Mouse (Mus musculus) midbrain, embryonic 13.5 days (tissue): ENCODE measurements around the gene Gm21761. TPM values are rescaled to one million over a fixed set of nuclear protein-coding genes. Genes with fewer than 3 reads are reported as not detected.
"Not testable (repeated sequence)": the region's sequence is repeated elsewhere in the genome, so short reads cannot be mapped to it uniquely, and the experiment has no call there.

Source experiments
- ATAC-seq: fragments of 200-750 bp; cut with Nextera tagmentation; 2 replicates; pipeline ENCODE4 v1.8.0; 2017; ENCODE audit warnings: mild to moderate bottlenecking, moderate TSS enrichment, moderate library complexity
- H3K27ac ChIP-seq: fragments of 300-500 bp; sonication (generic); 2 replicates; pipeline ENCODE4 v1.5.1; 2015; ENCODE audit warnings: inconsistent platforms, mild to moderate bottlenecking, moderate library complexity
- H3K27me3 ChIP-seq: fragments of 300-500 bp; sonication (generic); 2 replicates; pipeline ENCODE4 v1.6.1; 2015; ENCODE audit warnings: mild to moderate bottlenecking, inconsistent platforms
- H3K36me3 ChIP-seq: fragments of 300-500 bp; sonication (generic); 2 replicates; pipeline ENCODE4 v1.6.1; 2015; ENCODE audit warnings: mild to moderate bottlenecking, inconsistent platforms
- H3K4me1 ChIP-seq: fragments of 300-500 bp; sonication (generic); replicated peaks from 2 replicates; pipeline ENCODE4 v1.6.1; 2015; ENCODE audit warnings: inconsistent platforms
- H3K4me2 ChIP-seq: fragments of 300-500 bp; sonication (generic); replicated peaks from 2 replicates; pipeline ENCODE4 v1.6.1; 2015; ENCODE audit warnings: moderate library complexity, mild to moderate bottlenecking, inconsistent platforms
- H3K4me3 ChIP-seq: fragments of 300-500 bp; sonication (generic); replicated peaks from 2 replicates; pipeline ENCODE4 v1.5.1; 2015; ENCODE audit warnings: mild to moderate bottlenecking, inconsistent platforms
- H3K9ac ChIP-seq: fragments of 300-500 bp; sonication (generic); replicated peaks from 2 replicates; pipeline ENCODE4 v1.6.1; 2015; ENCODE audit warnings: mild to moderate bottlenecking, inconsistent platforms
- H3K9me3 ChIP-seq: fragments of 300-500 bp; sonication (generic); 2 replicates; pipeline ENCODE4 v1.6.1; 2016; ENCODE audit warnings: mild to moderate bottlenecking, inconsistent platforms
- WGBS: fragments of 180-500 bp; shearing (Covaris S2); methylation state at CpG from one replicate; pipeline ENCODE4 v1.1.7; 2015; 5-methylcytosine and 5-hydroxymethylcytosine counted together
- polyA plus RNA-seq: library from polyadenylated mRNA; unstranded; fragments of >200 nt; fragmentation: Nextera tagmentation; extraction: Ambion mirVana; gene quantifications from 2 replicates; pipeline ENCODE4 v1.2.1, GENCODE M21; 2015

Gm21761 gene
- polyA plus RNA-seq, 1 experiment from 2014 or later: not detected

DNA sequence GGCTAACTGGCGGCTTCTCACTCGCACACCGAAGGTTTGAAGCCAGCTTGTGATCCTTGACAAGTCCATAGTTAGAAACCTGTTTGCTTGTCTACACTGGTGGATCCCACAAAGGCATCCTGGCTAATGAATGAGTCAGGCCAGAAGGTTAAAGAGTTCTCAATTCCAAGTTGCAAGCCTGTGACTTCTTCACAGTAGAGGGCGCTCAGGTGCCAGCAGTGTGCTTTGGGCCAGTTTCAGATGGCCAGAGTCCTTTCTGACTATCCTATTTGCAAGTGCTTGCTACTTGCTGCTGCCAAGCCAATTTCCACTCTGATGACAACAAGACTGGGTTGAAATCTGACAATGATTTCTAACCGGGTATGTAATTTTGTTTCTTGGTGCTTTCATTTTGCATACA is 30.5 kb downstream of the Gm21761 start:
- not testable (repeated sequence) for H3K4me1 ChIP-seq, ATAC-seq, H3K4me3 ChIP-seq, H3K4me2 ChIP-seq, H3K27ac ChIP-seq, H3K9me3 ChIP-seq, H3K9ac ChIP-seq, H3K36me3 ChIP-seq, H3K27me3 ChIP-seq
- WGBS: 52% methylated on average over 5 of the region's 5 CpGs

DNA sequence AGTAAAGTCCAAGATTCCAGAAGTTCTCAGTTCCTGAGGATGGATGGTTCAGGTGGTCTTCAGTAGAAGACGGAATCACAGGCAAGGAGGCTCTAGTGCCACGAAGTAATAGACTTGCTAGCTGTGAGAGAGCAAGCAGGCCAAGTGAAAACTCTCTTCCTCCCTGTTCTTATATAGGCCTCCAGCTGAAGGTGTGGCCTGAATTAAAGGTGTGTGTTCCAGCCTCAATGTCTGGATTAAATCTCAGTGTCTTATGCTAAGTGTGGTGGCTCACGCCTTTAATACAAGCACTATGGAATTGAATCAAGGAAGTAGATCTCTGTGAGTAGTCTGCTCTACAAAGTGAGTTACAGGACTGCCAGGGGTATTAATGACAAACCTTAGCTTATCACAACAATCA is 34.4 kb downstream of the Gm21761 start, which contains the start of gene Tcstv1:
TSS of gene Tcstv1 (minus strand) at position 101 of the 400 bp plus-strand sequence.
- H3K4me3 ChIP-seq, H3K9me3 ChIP-seq, H3K27me3 ChIP-seq, H3K9ac ChIP-seq, ATAC-seq, H3K27ac ChIP-seq, H3K4me2 ChIP-seq, H3K4me1 ChIP-seq, H3K36me3 ChIP-seq: not testable (repeated sequence)
- WGBS: 87% methylated on average over 3 of the region's 3 CpGs

DNA sequence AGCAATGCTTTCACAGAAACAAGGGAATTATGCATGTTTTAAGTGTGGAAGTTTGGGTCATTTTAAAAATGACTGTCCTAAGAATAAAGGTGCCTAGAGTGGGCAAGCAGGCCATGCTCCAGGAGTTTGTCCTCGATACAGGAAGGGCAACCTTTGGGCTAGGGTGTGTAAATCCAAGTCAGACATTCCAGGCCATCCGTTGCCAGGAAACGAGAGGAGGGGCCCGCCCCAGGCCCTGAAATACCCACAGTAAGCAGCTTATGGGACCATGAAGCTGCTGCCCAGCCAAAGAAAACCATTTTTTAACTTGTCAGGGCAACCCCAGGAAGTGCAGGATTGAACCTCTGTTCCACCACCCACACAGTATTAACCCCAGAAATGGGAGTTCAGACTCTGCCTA is 42.2 kb downstream of the Gm21761 start:
- H3K27me3 ChIP-seq, H3K4me2 ChIP-seq, H3K4me1 ChIP-seq, H3K36me3 ChIP-seq, H3K4me3 ChIP-seq, ATAC-seq, H3K9ac ChIP-seq, H3K9me3 ChIP-seq, H3K27ac ChIP-seq: not testable (repeated sequence)
- WGBS: 33% methylated on average over 4 of the region's 4 CpGs

DNA sequence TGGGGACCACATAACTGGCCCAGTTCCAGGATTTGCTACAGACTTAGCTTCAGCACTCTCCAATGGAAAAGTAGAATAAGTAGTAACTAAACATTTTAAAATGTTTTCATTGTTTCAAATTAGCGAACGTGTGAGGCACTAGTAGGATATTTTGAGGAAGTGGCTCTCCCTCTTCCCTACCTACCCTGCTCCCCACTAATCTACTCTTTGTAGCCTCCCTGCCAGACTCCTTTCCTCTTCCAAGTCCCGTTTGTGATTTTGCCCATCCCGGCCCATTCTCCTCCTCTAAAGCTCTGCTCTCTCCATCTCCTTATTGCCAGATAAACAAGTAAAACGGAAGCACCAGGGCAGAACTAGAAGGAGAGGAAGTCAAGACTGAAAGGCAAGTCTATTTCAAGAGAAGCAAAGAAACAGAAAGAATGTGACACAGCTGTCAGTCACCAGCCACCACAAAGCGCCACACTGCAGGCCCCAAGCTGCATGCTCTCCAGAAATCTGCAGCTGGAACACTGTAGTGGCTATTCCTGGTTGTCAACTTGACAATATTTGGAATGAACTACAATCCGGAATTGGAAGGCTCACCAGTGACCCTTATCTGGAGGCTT is 64.6 kb downstream of the Gm21761 start:
- H3K9me3 ChIP-seq, H3K4me2 ChIP-seq, H3K4me1 ChIP-seq, H3K4me3 ChIP-seq, H3K27ac ChIP-seq, H3K36me3 ChIP-seq, H3K27me3 ChIP-seq, ATAC-seq, H3K9ac ChIP-seq: not testable (repeated sequence)
- 80% methylated on average over 6 of the region's 7 CpGs for WGBS

DNA sequence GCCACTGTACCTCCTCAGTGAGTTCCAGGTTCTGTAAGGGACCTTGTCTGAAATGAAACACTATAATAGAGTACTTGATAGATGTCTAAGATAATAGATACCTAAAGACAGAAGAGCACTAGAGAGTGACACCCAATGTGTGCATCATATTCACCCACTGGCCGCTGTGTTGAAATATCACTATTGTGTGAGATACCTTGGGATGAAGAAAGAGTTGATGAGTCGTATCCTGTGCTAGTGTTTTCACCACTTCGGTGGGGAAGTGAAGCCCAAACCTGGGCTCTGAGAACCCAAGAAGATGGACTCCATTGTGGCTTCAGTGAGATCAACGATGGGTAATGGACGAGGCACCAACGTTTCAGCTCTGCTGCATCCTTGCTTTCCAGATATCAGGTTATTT is 66.7 kb downstream of the Gm21761 start:
- H3K36me3 ChIP-seq, H3K9me3 ChIP-seq, ATAC-seq, H3K27ac ChIP-seq, H3K9ac ChIP-seq, H3K27me3 ChIP-seq, H3K4me1 ChIP-seq, H3K4me2 ChIP-seq, H3K4me3 ChIP-seq: not testable (repeated sequence)
- no CpG with 5 or more reads among the region's 6 CpGs for WGBS

Other genes with a start within 250 kb of the Gm21761 start
- gene Hmgcs1, start 238.9 kb downstream of the Gm21761 start, polyA plus RNA-seq: 455 and 504 TPM in 2 replicates
- 2.9 and 3.1 TPM in 2 replicates for gene Nim1k, start 173.4 kb downstream of the Gm21761 start, polyA plus RNA-seq
- gene Zfp131, start 138.4 kb downstream of the Gm21761 start, polyA plus RNA-seq: 42.8 and 43.8 TPM in 2 replicates
- gene AF067063, start 99.1 kb downstream of the Gm21761 start, polyA plus RNA-seq: not detected in 2 replicates
- not detected in 2 replicates for gene D13Ertd608e, start 93.3 kb downstream of the Gm21761 start, polyA plus RNA-seq
- not detected in 2 replicates for gene Tcstv1, start 34.5 kb downstream of the Gm21761 start, polyA plus RNA-seq
- not detected in 2 replicates for gene B020031M17Rik, start 21.5 kb upstream of the Gm21761 start, polyA plus RNA-seq
- not detected in 2 replicates for gene Gm36079, start 97.7 kb upstream of the Gm21761 start, polyA plus RNA-seq
- not detected in 2 replicates for gene Gm21188, start 122.9 kb upstream of the Gm21761 start, polyA plus RNA-seq
- gene Gm20767, start 211.0 kb upstream of the Gm21761 start, polyA plus RNA-seq: not detected in 2 replicates
- not detected in 2 replicates for gene Gm21818, start 243.2 kb upstream of the Gm21761 start, polyA plus RNA-seq